Mouse (Mus musculus) midbrain, embryonic 16.5 days (tissue): ENCODE data around the gene Olfr315. TPM values are rescaled to one million over a fixed set of nuclear protein-coding genes. Genes with fewer than 3 reads are reported as not detected.

Source experiments
- ATAC-seq: fragments of 200-750 bp; cut with Nextera tagmentation; 2 replicates; pipeline ENCODE4 v1.8.0; 2017; ENCODE audit warnings: moderate TSS enrichment
- H3K27ac ChIP-seq: fragments of 300-500 bp; sonication (generic); 2 replicates; pipeline ENCODE4 v1.5.1; 2014; ENCODE audit warnings: mild to moderate bottlenecking, low read length, mixed read lengths
- H3K27me3 ChIP-seq: fragments of 300-500 bp; sonication (generic); 2 replicates; pipeline ENCODE4 v1.6.1; 2014; ENCODE audit warnings: low read depth, low read length, mixed read lengths; ENCODE audit not compliant: control insufficient read depth, insufficient read depth
- H3K36me3 ChIP-seq: fragments of 300-500 bp; sonication (generic); 2 replicates; pipeline ENCODE4 v1.6.1; 2014; ENCODE audit warnings: mild to moderate bottlenecking, low read length, moderate library complexity, mixed read lengths; ENCODE audit not compliant: control insufficient read depth, insufficient read depth
- H3K4me1 ChIP-seq: fragments of 300-500 bp; sonication (generic); 2 replicates; pipeline ENCODE4 v1.6.1; 2014; ENCODE audit warnings: mild to moderate bottlenecking, low read length, mixed read lengths; ENCODE audit not compliant: control insufficient read depth, insufficient read depth
- H3K4me2 ChIP-seq: fragments of 300-500 bp; sonication (generic); 2 replicates; pipeline ENCODE4 v1.6.1; 2014; ENCODE audit warnings: mild to moderate bottlenecking, low read length, mixed read lengths
- H3K4me3 ChIP-seq: fragments of 300-500 bp; sonication (generic); 2 replicates; pipeline ENCODE4 v1.5.1; 2014; ENCODE audit warnings: low read depth, mild to moderate bottlenecking, low read length, moderate library complexity, mixed read lengths
- H3K9ac ChIP-seq: fragments of 300-500 bp; sonication (generic); 2 replicates; pipeline ENCODE4 v1.6.1; 2014; ENCODE audit warnings: low read depth, low read length, mixed read lengths
- H3K9me3 ChIP-seq: fragments of 300-500 bp; sonication (generic); replicated peaks from 2 replicates; pipeline ENCODE4 v1.6.1; 2014; ENCODE audit warnings: mild to moderate bottlenecking, low read length, mixed read lengths; ENCODE audit not compliant: control insufficient read depth, poor library complexity, severe bottlenecking
- WGBS: fragments of 180-500 bp; shearing (Covaris S2); extraction: QIAGEN DNeasy Blood & Tissue Kit; methylation state at CpG from one replicate; pipeline ENCODE4 v1.1.7; 2014; 5-methylcytosine and 5-hydroxymethylcytosine counted together
- polyA plus RNA-seq: library from polyadenylated mRNA; unstranded; fragments of >200 nt; fragmentation: Nextera tagmentation; extraction: Ambion mirVana; gene quantifications from 2 replicates; pipeline ENCODE4 v1.2.1, GENCODE M21; 2015

Olfr315 gene
- polyA plus RNA-seq, 1 experiment from 2014 or later = not detected

GRCm38 (mm10) chr11:58787651-58788050 is 14.7 kb downstream of the Olfr315 start:
- ATAC-seq = no peak
- Histone ChIP-seq H3K4me1 (peaks cover 5% of the 10 kb centered on the region), H3K36me3 (no peaks in the 10 kb centered on the region), H3K4me2 (no peak overlapping the region), H3K27me3 (no peaks in the 10 kb centered on the region), H3K27ac (no peak overlapping the region), H3K9ac (no peak overlapping the region), H3K4me3 (no peak overlapping the region), H3K9me3 (no peaks in the 10 kb centered on the region)
- 88% methylated on average over 10 of the region's 10 CpGs for WGBS

- H3K36me3 ChIP-seq = no peaks in the 10 kb centered on the region
- no peak overlapping the region for H3K27ac ChIP-seq
- H3K9ac ChIP-seq = no peak overlapping the region
- H3K4me2 ChIP-seq = no peak overlapping the region
- no peaks in the 10 kb centered on the region for H3K9me3 ChIP-seq
- WGBS = 86% methylated on average over 8 of the region's 8 CpGs
- no peak overlapping the region for H3K4me3 ChIP-seq
- peaks cover 5% of the 10 kb centered on the region for H3K4me1 ChIP-seq
- H3K27me3 ChIP-seq = no peaks in the 10 kb centered on the region
- no peak for ATAC-seq
Measured at GRCm38 (mm10) chr11:58788346-58788745, 15.4 kb downstream of the Olfr315 start.

DNA sequence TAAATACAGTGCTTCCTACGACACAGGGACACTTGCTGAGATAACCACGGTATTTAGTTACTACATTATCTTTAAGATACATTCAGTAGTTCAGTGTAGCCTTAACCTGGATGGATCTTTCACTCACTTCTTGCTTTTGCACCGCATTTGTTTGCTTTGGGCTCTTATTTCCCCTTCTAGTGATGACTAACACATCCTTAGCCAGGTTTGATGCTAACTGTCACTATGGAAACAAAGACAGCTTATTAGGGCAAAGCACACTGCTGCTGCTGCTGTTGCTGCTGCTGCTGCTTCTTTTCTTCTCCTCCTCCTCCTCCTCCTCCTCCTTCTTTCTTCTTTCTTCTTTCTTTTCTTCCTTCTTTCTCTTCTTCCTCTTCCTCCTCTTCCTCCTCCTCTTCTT is 16.5 kb downstream of the Olfr315 start:
- no peak overlapping the region for H3K9ac ChIP-seq
- H3K36me3 ChIP-seq = no peaks in the 10 kb centered on the region
- H3K9me3 ChIP-seq = no peaks in the 10 kb centered on the region
- H3K4me2 ChIP-seq = 0 out of 2 replicates have a peak overlapping the region, but pooled peaks have one; percentile 1
- ATAC-seq = no peak; the same call in 1 of the 2 replicates
- no peak overlapping the region for H3K4me3 ChIP-seq
- H3K27me3 ChIP-seq = no peaks in the 10 kb centered on the region
- peaks cover 5% of the 10 kb centered on the region for H3K4me1 ChIP-seq
- no peak overlapping the region for H3K27ac ChIP-seq
- 12% methylated on average over 3 of the region's 3 CpGs for WGBS

- 56% methylated on average over 2 of the region's 2 CpGs for WGBS
- no peak overlapping the region for H3K27ac ChIP-seq
- no peak for ATAC-seq
Measured at GRCm38 (mm10) chr11:58790053-58790452, 17.1 kb downstream of the Olfr315 start.

GRCm38 (mm10) chr11:58790646-58791045 is 17.7 kb downstream of the Olfr315 start:
- no peak overlapping the region for H3K27ac ChIP-seq
- H3K4me2 ChIP-seq = no peak overlapping the region
- no peaks in the 10 kb centered on the region for H3K36me3 ChIP-seq
- H3K27me3 ChIP-seq = no peaks in the 10 kb centered on the region
- no peaks in the 10 kb centered on the region for H3K9me3 ChIP-seq
- peaks cover 5% of the 10 kb centered on the region for H3K4me1 ChIP-seq
- WGBS = 84% methylated on average over 6 of the region's 6 CpGs
- no peak overlapping the region for H3K4me3 ChIP-seq
- H3K9ac ChIP-seq = no peak overlapping the region
- ATAC-seq = no peak

More at GRCm38 (mm10) chr11:58790053-58790452, 17.1 kb downstream of the Olfr315 start:
- no peak overlapping the region for H3K4me2 ChIP-seq
- no peaks in the 10 kb centered on the region for H3K27me3 ChIP-seq
- no peaks in the 10 kb centered on the region for H3K9me3 ChIP-seq
- H3K4me3 ChIP-seq = no peak overlapping the region
- peaks cover 5% of the 10 kb centered on the region for H3K4me1 ChIP-seq
- no peaks in the 10 kb centered on the region for H3K36me3 ChIP-seq
- H3K9ac ChIP-seq = no peak overlapping the region

DNA sequence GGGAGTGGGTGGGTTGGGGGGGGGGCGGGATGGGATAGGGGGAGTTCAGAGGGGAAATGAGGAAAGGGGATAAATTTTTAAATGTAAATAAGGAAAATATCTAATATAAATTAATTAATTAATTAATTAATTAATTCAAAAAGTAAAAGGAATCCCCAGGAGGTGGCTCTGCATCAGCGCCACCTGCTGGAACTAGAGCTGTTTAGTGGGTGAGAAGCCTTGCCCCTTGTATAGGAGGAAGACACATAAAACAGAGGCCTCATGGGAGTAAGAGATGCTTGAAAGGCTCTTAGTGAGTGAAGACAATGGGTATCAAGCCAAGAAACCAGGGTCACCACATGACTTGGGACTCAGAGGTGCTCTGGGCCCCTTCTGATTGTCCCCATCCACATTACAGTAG is 22.9 kb downstream of the Olfr315 start:
- H3K4me2 ChIP-seq = no peak overlapping the region
- WGBS = 90% methylated on average over 2 of the region's 2 CpGs
- H3K9me3 ChIP-seq = no peaks in the 10 kb centered on the region
- no peak for ATAC-seq
- no peak overlapping the region for H3K9ac ChIP-seq
- no peaks in the 10 kb centered on the region for H3K36me3 ChIP-seq
- no peaks in the 10 kb centered on the region for H3K27me3 ChIP-seq
- H3K4me1 ChIP-seq = no peaks in the 10 kb centered on the region
- H3K4me3 ChIP-seq = no peak overlapping the region
- no peak overlapping the region for H3K27ac ChIP-seq

- ATAC-seq = no peak
- H3K27me3 ChIP-seq = no peaks in the 10 kb centered on the region
- 66% methylated on average over 7 of the region's 7 CpGs for WGBS
Measured at GRCm38 (mm10) chr11:58796850-58797249, 23.9 kb downstream of the Olfr315 start.

GRCm38 (mm10) chr11:58799747-58800146 is 26.8 kb downstream of the Olfr315 start:
- no peaks in the 10 kb centered on the region for H3K9me3 ChIP-seq
- ATAC-seq = no peak
- no peak overlapping the region for H3K4me2 ChIP-seq
- 88% methylated on average over 5 of the region's 5 CpGs for WGBS
- no peaks in the 10 kb centered on the region for H3K27me3 ChIP-seq
- H3K4me1 ChIP-seq = peaks cover 13% of the 10 kb centered on the region
- no peaks in the 10 kb centered on the region for H3K36me3 ChIP-seq
- H3K4me3 ChIP-seq = no peak overlapping the region
- H3K9ac ChIP-seq = no peak overlapping the region
- H3K27ac ChIP-seq = no peak overlapping the region

More at GRCm38 (mm10) chr11:58796850-58797249, 23.9 kb downstream of the Olfr315 start:
- H3K9ac ChIP-seq = no peak overlapping the region
- H3K36me3 ChIP-seq = no peaks in the 10 kb centered on the region
- H3K9me3 ChIP-seq = no peaks in the 10 kb centered on the region
- peaks cover 9% of the 10 kb centered on the region for H3K4me1 ChIP-seq
- H3K27ac ChIP-seq = no peak overlapping the region
- no peak overlapping the region for H3K4me2 ChIP-seq
- no peak overlapping the region for H3K4me3 ChIP-seq

- Histone ChIP-seq H3K9ac (peak within 1 kb of the TSS; percentile 23; the same call in 1 of the 2 replicates), H3K9me3 (no peaks in the 10 kb centered on the region), H3K27me3 (no peaks in the 10 kb centered on the region), H3K27ac (peak within 1 kb of the TSS; percentile 9; the same call in 1 of the 2 replicates), H3K4me2 (peak within 1 kb of the TSS; percentile 42), H3K36me3 (no peaks in the 10 kb centered on the region), H3K4me1 (peaks cover 13% of the 10 kb centered on the region), H3K4me3 (peak within 1 kb of the TSS; percentile 16; the same call in 1 of the 2 replicates)
- WGBS = 19% methylated on average over 14 of the region's 14 CpGs
- ATAC-seq = peak; percentile 89
Measured at GRCm38 (mm10) chr11:58801558-58802228, 28.7 kb downstream of the Olfr315 start, which contains the start of gene Fam183b. Fam183b (minus strand) TSS chr11:58801960.
